Mouse (Mus musculus) thymus, postnatal 10 days (tissue): ENCODE measurements around the gene Trmt10c.
A peak's percentile ranks its signal among the peaks of the same experiment; 100 is the strongest.
"Not testable (repeated sequence)": the region's sequence is repeated elsewhere in the genome, so short reads cannot be mapped to it uniquely, and the experiment has no call there.

Experiments
- DNase-seq, 2 experiments: peaks; one replicate each; pipeline ENCODE4 v3.0.0; 2021; ENCODE audit warnings: low spot score in 2 of 2

The Trmt10c gene

GRCm38 (mm10) chr16:56048038-56048437 lies 10.4 kb upstream of the Trmt10c start, which contains the start of gene Senp7:
Gene Senp7 (plus strand): TSS chr16:56048338.
- DNase-seq = not testable (repeated sequence)

- DNase-seq = no peak
Observed at GRCm38 (mm10) chr16:56038090-56038489, 471 bp upstream of the Trmt10c start.

- no peak for DNase-seq
Observed at GRCm38 (mm10) chr16:56036501-56036900, 1.1 kb downstream of the Trmt10c start.

GRCm38 (mm10) chr16:56034566-56034965 lies 3.1 kb downstream of the Trmt10c start:
- no peak for DNase-seq

GRCm38 (mm10) chr16:56029661-56030082 lies 7.9 kb downstream of the Trmt10c start, which contains the start of gene Pcnp:
Gene Pcnp (minus strand): TSS chr16:56029739.
- peak; percentile 94 for DNase-seq

- DNase-seq = peak in 1 of 2 experiments; percentile 13
Observed at GRCm38 (mm10) chr16:56028722-56029551, 8.7 kb downstream of the Trmt10c start.

GRCm38 (mm10) chr16:56027854-56028629 lies 9.6 kb downstream of the Trmt10c start:
- no peak for DNase-seq

- no peak for DNase-seq
Observed at GRCm38 (mm10) chr16:56019660-56020059, 18.0 kb downstream of the Trmt10c start.

- no peak for DNase-seq
Observed at GRCm38 (mm10) chr16:56014076-56014475, 23.5 kb downstream of the Trmt10c start.

- no peak for DNase-seq
Observed at GRCm38 (mm10) chr16:56012789-56013743, 24.6 kb downstream of the Trmt10c start.

- DNase-seq = no peak
Observed at GRCm38 (mm10) chr16:56008862-56009261, 28.8 kb downstream of the Trmt10c start.

- no peak for DNase-seq
Observed at GRCm38 (mm10) chr16:56006798-56007197, 30.8 kb downstream of the Trmt10c start.

- DNase-seq = no peak
Observed at GRCm38 (mm10) chr16:55994235-55994634, 43.4 kb downstream of the Trmt10c start.

- DNase-seq = no peak
Observed at GRCm38 (mm10) chr16:55990311-55990710, 47.3 kb downstream of the Trmt10c start.

- DNase-seq = no peak
Observed at GRCm38 (mm10) chr16:55986001-55986400, 51.6 kb downstream of the Trmt10c start.
